In the genomic region with DNA sequence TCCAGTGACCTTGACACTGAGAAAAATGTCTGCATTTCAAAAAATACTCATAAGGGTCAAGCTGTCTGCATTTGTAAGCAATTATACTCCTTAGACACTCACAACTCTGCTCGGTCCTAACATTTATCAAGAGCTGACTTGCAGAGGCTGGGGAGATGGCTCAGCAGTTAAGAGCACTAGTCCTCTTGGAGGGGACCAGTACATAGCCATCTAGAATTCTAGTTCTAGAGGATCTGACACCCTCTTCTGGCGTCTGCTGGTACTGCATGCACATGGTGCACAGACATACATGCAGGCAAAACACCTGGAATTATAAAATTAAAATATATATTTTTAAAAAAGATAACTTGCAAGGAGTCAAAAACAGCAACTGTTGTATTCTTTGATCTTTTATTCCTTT, we compare ENCODE assay signal across 8 mouse cellular contexts. TPM values are rescaled to one million over a fixed set of nuclear protein-coding genes. Genes with fewer than 3 reads are reported as not detected.
DNase-seq lines count a peak whose midpoint lies in the region; ATAC-seq and TF ChIP-seq lines count a peak whose summit lies in the region.

No protein-coding gene starts in this region.

- no peak for TF ChIP-seq POLR2A in lung, adult 2 months (IDR thresholded peaks at IDR 0.05; ENCODE audit: borderline replicate concordance, extremely low read depth, low read depth, low read length)

- no peaks in the 10 kb centered on the region for H3K27me3 ChIP-seq in forebrain, postnatal 0 days (ENCODE audit: insufficient read depth, low read length)
- H3K27me3 ChIP-seq in forebrain, embryonic 14.5 days (replicated peaks; ENCODE audit: control insufficient read depth, insufficient read depth, low read length) = no peaks in the 10 kb centered on the region
- H3K27me3 ChIP-seq in splenic B cell, adult 2 months (ENCODE audit: control insufficient read depth, insufficient read depth, low read length, poor library complexity, severe bottlenecking) = no peaks in the 10 kb centered on the region

- WGBS in forebrain, postnatal 0 days = 58% methylated on average over 2 of the region's 2 CpGs
- 58% methylated on average over 2 of the region's 2 CpGs for WGBS in forebrain, embryonic 14.5 days
- 54% methylated on average over 2 of the region's 2 CpGs for WGBS in lung, adult 2 months

- H3K4me3 ChIP-seq in forebrain, postnatal 0 days (ENCODE audit: low read depth, low read length) = no peak overlapping the region
- no peak overlapping the region for H3K4me3 ChIP-seq in forebrain, embryonic 14.5 days (ENCODE audit: low read depth, low read length)
- no peak overlapping the region for H3K4me3 ChIP-seq in lung, adult 2 months (replicated peaks; ENCODE audit: extremely low read depth, low read depth, low read length)

- 0 out of 2 replicates have a peak overlapping the region, but pooled peaks have one; percentile 88 for H3K27ac ChIP-seq in forebrain, postnatal 0 days (ENCODE audit: low read depth, low read length)
- no peak overlapping the region for H3K27ac ChIP-seq in forebrain, embryonic 14.5 days (ENCODE audit: low read depth, low read length)

- H3K4me1 ChIP-seq in forebrain, postnatal 0 days (ENCODE audit: insufficient read depth) = 0 out of 2 replicates have a peak, but pooled peaks cover 9% of the 10 kb centered on the region
- H3K4me1 ChIP-seq in forebrain, embryonic 14.5 days (ENCODE audit: control insufficient read depth, insufficient read depth, low read length) = no peaks in the 10 kb centered on the region
- no peaks in the 10 kb centered on the region for H3K4me1 ChIP-seq in lung, adult 2 months (ENCODE audit: control insufficient read depth, insufficient read depth, low read length)

- no peaks in the 10 kb centered on the region for H3K9me3 ChIP-seq in forebrain, postnatal 0 days (ENCODE audit: low read length)
- H3K9me3 ChIP-seq in forebrain, embryonic 14.5 days (replicated peaks; ENCODE audit: control insufficient read depth, low read length) = no peaks in the 10 kb centered on the region

- no peak overlapping the region for H3K9ac ChIP-seq in forebrain, postnatal 0 days
- H3K9ac ChIP-seq in forebrain, embryonic 14.5 days (ENCODE audit: low read length) = no peak overlapping the region

- no peak overlapping the region for H3K4me2 ChIP-seq in forebrain, postnatal 0 days (ENCODE audit: low read depth)
- H3K4me2 ChIP-seq in forebrain, embryonic 14.5 days (ENCODE audit: low read length) = no peak overlapping the region

- no peak for DNase-seq in forebrain, postnatal 0 days
- DNase-seq in forebrain, embryonic 14.5 days (ENCODE audit: low spot score) = no peak
- DNase-seq in lung, postnatal 14 days = peak; percentile 32
- DNase-seq in lung, adult 2 months = no peak
- peak; percentile 22 for DNase-seq in c-Kit-positive CD71-positive TER-119-negative erythroid progenitor cells, embryonic 14.5 days (ENCODE audit: low read depth)
- peak; percentile 29 for DNase-seq in splenic B cell, adult 2 months (ENCODE audit: low read depth, low spot score)
- DNase-seq in ovary, postnatal 14 days (ENCODE audit: low spot score) = no peak
- no peak for DNase-seq in gastrocnemius, postnatal 25 days

- peaks cover 13% of the 10 kb centered on the region; the same call in 1 of the 2 replicates for H3K36me3 ChIP-seq in forebrain, postnatal 0 days (ENCODE audit: insufficient read depth)
- no peaks in the 10 kb centered on the region for H3K36me3 ChIP-seq in forebrain, embryonic 14.5 days (ENCODE audit: control insufficient read depth, insufficient read depth, low read length)
- H3K36me3 ChIP-seq in splenic B cell, adult 2 months (ENCODE audit: control insufficient read depth, insufficient read depth, low read length, poor library complexity, severe bottlenecking) = no peaks in the 10 kb centered on the region

- peak; percentile 61 for TF ChIP-seq CTCF in forebrain, postnatal 0 days (IDR thresholded peaks at IDR 0.05; ENCODE audit: low read depth)
- no peak for TF ChIP-seq CTCF in lung, adult 2 months (IDR thresholded peaks at IDR 0.05; ENCODE audit: insufficient read depth, low read length)

- no peak; the same call in 1 of the 2 replicates for ATAC-seq in forebrain, postnatal 0 days
- ATAC-seq in forebrain, embryonic 14.5 days = no peak

RNA-seq across cellular contexts. Expression of gene Faap20, which starts 47.5 kb away (rescaled TPM):
- 48.7 and 51.8 TPM in 2 replicates for total RNA-seq in forebrain, postnatal 0 days (2014; rRNA removed)
- polyA plus RNA-seq in forebrain, postnatal 0 days (2015; fragmentation: Nextera tagmentation; extraction: Ambion mirVana) = 59.9 and 60.7 TPM in 2 replicates
- 81.2 and 87.4 TPM in 2 replicates for polyA plus RNA-seq in forebrain, embryonic 14.5 days (2014; fragmentation: Nextera tagmentation; extraction: Ambion mirVana)
- polyA plus RNA-seq in lung, adult 2 months (2012; rRNA removed) = 56.7 and 59.3 TPM in 2 replicates
- 1 to 10 TPM; 5.3 to 8.2 TPM for total RNA-seq in gastrocnemius, postnatal 25 days (2021)

Comparison
In these comparisons a context has a peak if more than half of its experiments do, and no peak if none do; other contexts are left out.
1. DNase-seq: peak in lung, postnatal 14 days (single experiment), c-Kit-positive CD71-positive TER-119-negative erythroid progenitor cells, embryonic 14.5 days (single experiment) and splenic B cell, adult 2 months (single experiment); none in forebrain, postnatal 0 days (single experiment), forebrain, embryonic 14.5 days (single experiment), lung, adult 2 months (single experiment), ovary, postnatal 14 days (single experiment) and gastrocnemius, postnatal 25 days (single experiment).